Mouse (Mus musculus): ENCODE results near the gene Fam92a. TPM values are rescaled to one million over a fixed set of nuclear protein-coding genes. Genes with fewer than 3 reads are reported as not detected.
A peak's percentile ranks its signal among the peaks of the same experiment; 100 is the strongest.
"Not testable (repeated sequence)": the region's sequence is repeated elsewhere in the genome, so short reads cannot be mapped to it uniquely, and the experiment has no call there.

Gene Fam92a
- polyA plus RNA-seq (2014; fragmentation: Nextera tagmentation; extraction: Ambion mirVana): 51.6 and 52.8 TPM in 2 replicates

- Histone ChIP-seq H3K36me3 (ENCODE audit: control insufficient read depth, insufficient read depth, low read length) (0 out of 2 replicates have a peak, but pooled peaks cover 3% of the 10 kb centered on the region), H3K27ac (ENCODE audit: low read depth, low read length) (peak within 1 kb of the TSS; percentile 40), H3K27me3 (replicated peaks; ENCODE audit: control insufficient read depth, insufficient read depth, low read length) (no peaks in the 10 kb centered on the region), H3K4me3 (ENCODE audit: low read depth, low read length) (peak within 1 kb of the TSS; percentile 69), H3K4me1 (replicated peaks; ENCODE audit: control insufficient read depth, insufficient read depth, low read length) (peaks cover 2% of the 10 kb centered on the region), H3K9ac (ENCODE audit: low read depth, low read length) (peak within 1 kb of the TSS; percentile 86), H3K4me2 (peak within 1 kb of the TSS; percentile 85), H3K9me3 (ENCODE audit: control insufficient read depth, low read length) (no peaks in the 10 kb centered on the region)
- WGBS: under 1% methylated on average over 74 of the region's 74 CpGs
- peak; percentile 89 for ATAC-seq (replicated peaks; ENCODE audit: low FRiP score)
- DNase-seq (ENCODE audit: low spot score): peak; percentile 77
Observed at GRCm38 (mm10) chr4:12171318-12172091, at the start of gene Fam92a. Gene Fam92a, minus strand, starts transcription at chr4:12172015.

- Histone ChIP-seq H3K4me3 (ENCODE audit: low read depth, low read length) (no peak overlapping the region), H3K4me1 (replicated peaks; ENCODE audit: control insufficient read depth, insufficient read depth, low read length) (no peaks in the 10 kb centered on the region), H3K27ac (ENCODE audit: low read depth, low read length) (no peak overlapping the region), H3K36me3 (ENCODE audit: control insufficient read depth, insufficient read depth, low read length) (no peaks in the 10 kb centered on the region), H3K4me2 (no peak overlapping the region), H3K9ac (ENCODE audit: low read depth, low read length) (no peak overlapping the region), H3K27me3 (replicated peaks; ENCODE audit: control insufficient read depth, insufficient read depth, low read length) (no peaks in the 10 kb centered on the region), H3K9me3 (ENCODE audit: control insufficient read depth, low read length) (no peaks in the 10 kb centered on the region)
- DNase-seq (ENCODE audit: low spot score) (no peak), ATAC-seq (replicated peaks; ENCODE audit: low FRiP score) (no peak)
- WGBS: 83% methylated on average over 10 of the region's 10 CpGs
Observed at GRCm38 (mm10) chr4:12178992-12179391, 7.2 kb upstream of the Fam92a start.

GRCm38 (mm10) chr4:12170986-12171317, 863 bp downstream of the Fam92a start:
- no peak for DNase-seq (ENCODE audit: low spot score)
- Histone ChIP-seq H3K9me3 (ENCODE audit: control insufficient read depth, low read length) (no peaks in the 10 kb centered on the region), H3K27me3 (replicated peaks; ENCODE audit: control insufficient read depth, insufficient read depth, low read length) (no peaks in the 10 kb centered on the region), H3K36me3 (ENCODE audit: control insufficient read depth, insufficient read depth, low read length) (0 out of 2 replicates have a peak, but pooled peaks cover 3% of the 10 kb centered on the region), H3K27ac (ENCODE audit: low read depth, low read length) (peak overlapping the region; percentile 40; the same call in 1 of the 2 replicates), H3K4me2 (peak overlapping the region; percentile 85), H3K4me1 (replicated peaks; ENCODE audit: control insufficient read depth, insufficient read depth, low read length) (peaks cover 2% of the 10 kb centered on the region), H3K4me3 (ENCODE audit: low read depth, low read length) (peak overlapping the region; percentile 69), H3K9ac (ENCODE audit: low read depth, low read length) (peak overlapping the region; percentile 86)
- WGBS: 30% methylated on average over 9 of the region's 9 CpGs
- ATAC-seq (replicated peaks; ENCODE audit: low FRiP score): no peak

DNA sequence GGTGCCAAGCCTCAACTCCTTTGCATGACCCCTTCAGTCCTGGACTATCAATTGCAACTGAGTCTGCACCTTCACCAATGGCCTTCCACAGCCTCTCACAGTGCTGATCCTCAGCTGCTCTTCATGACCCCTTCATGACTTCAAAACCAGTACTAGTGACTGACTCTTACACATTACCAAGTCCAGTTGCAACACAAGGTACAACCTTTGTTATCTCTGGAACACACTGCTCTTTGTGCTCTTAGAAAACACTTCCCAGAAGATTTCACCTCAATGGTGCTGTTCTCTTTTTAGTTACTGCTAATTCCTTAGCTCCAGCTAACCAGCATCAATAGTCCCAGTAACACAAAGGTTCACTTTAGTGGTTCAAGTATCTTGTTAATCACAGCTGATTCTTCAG, 24.2 kb downstream of the Fam92a start:
- Histone ChIP-seq H3K4me1 (replicated peaks; ENCODE audit: control insufficient read depth, insufficient read depth, low read length) (no peaks in the 10 kb centered on the region), H3K27me3 (replicated peaks; ENCODE audit: control insufficient read depth, insufficient read depth, low read length) (no peaks in the 10 kb centered on the region), H3K4me3 (ENCODE audit: low read depth, low read length) (no peak overlapping the region), H3K4me2 (no peak overlapping the region), H3K36me3 (ENCODE audit: control insufficient read depth, insufficient read depth, low read length) (peaks cover 8% of the 10 kb centered on the region; the same call in 1 of the 2 replicates), H3K9ac (ENCODE audit: low read depth, low read length) (no peak overlapping the region), H3K27ac (ENCODE audit: low read depth, low read length) (no peak overlapping the region), H3K9me3 (ENCODE audit: control insufficient read depth, low read length) (no peaks in the 10 kb centered on the region)
- DNase-seq (ENCODE audit: low spot score) (no peak), ATAC-seq (replicated peaks; ENCODE audit: low FRiP score) (no peak)

- DNase-seq (ENCODE audit: low spot score); H3K4me2 ChIP-seq; H3K27ac ChIP-seq (ENCODE audit: low read depth, low read length); H3K4me3 ChIP-seq (ENCODE audit: low read depth, low read length); H3K9ac ChIP-seq (ENCODE audit: low read depth, low read length); H3K27me3 ChIP-seq (replicated peaks; ENCODE audit: control insufficient read depth, insufficient read depth, low read length); H3K9me3 ChIP-seq (ENCODE audit: control insufficient read depth, low read length); H3K36me3 ChIP-seq (ENCODE audit: control insufficient read depth, insufficient read depth, low read length); ATAC-seq (replicated peaks; ENCODE audit: low FRiP score); H3K4me1 ChIP-seq (replicated peaks; ENCODE audit: control insufficient read depth, insufficient read depth, low read length): not testable (repeated sequence)
- WGBS: 88% methylated on average over 6 of the region's 7 CpGs
Observed at GRCm38 (mm10) chr4:12141516-12141915, 30.3 kb downstream of the Fam92a start.

GRCm38 (mm10) chr4:12140592-12141062, 31.2 kb downstream of the Fam92a start:
- H3K4me2 ChIP-seq: peak overlapping the region; percentile 45
- not testable (repeated sequence) for H3K27me3 ChIP-seq (replicated peaks; ENCODE audit: control insufficient read depth, insufficient read depth, low read length); H3K36me3 ChIP-seq (ENCODE audit: control insufficient read depth, insufficient read depth, low read length); H3K4me1 ChIP-seq (replicated peaks; ENCODE audit: control insufficient read depth, insufficient read depth, low read length); H3K9me3 ChIP-seq (ENCODE audit: control insufficient read depth, low read length); H3K9ac ChIP-seq (ENCODE audit: low read depth, low read length); H3K27ac ChIP-seq (ENCODE audit: low read depth, low read length)
- WGBS: 13% methylated on average over 24 of the region's 40 CpGs
- peak; percentile 86 for ATAC-seq (replicated peaks; ENCODE audit: low FRiP score)
- peak; percentile 39 for DNase-seq (ENCODE audit: low spot score)
- peak overlapping the region; percentile 43 for H3K4me3 ChIP-seq (ENCODE audit: low read depth, low read length)

DNA sequence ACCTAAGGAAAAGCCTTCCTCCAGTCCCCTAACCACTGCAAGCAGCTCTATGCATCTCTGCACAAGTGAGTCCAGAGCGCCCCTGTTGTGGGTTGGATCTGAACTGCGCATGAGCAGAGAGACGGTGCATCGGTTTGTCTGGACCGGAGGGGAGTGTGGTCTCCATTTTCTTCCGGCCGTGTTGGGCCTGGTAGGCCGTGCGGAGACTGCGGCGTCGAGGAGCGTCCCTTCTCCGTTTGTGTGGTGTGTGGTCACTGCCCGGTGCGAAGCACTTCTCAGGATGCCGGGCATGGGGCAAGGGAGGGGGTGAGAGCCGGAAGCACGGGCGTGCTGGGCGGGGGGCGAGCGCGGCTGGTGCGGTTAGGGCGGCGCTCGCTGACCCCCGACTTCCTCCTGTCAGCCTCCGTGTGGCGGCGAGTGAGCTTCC, 31.7 kb downstream of the Fam92a start, which contains the start of gene Rbm12b1:
TSS of gene Rbm12b1 (plus strand) at position 124 of the 427 bp plus-strand sequence.
- not testable (repeated sequence) for H3K27me3 ChIP-seq (replicated peaks; ENCODE audit: control insufficient read depth, insufficient read depth, low read length); H3K4me1 ChIP-seq (replicated peaks; ENCODE audit: control insufficient read depth, insufficient read depth, low read length); H3K27ac ChIP-seq (ENCODE audit: low read depth, low read length); H3K9me3 ChIP-seq (ENCODE audit: control insufficient read depth, low read length); H3K36me3 ChIP-seq (ENCODE audit: control insufficient read depth, insufficient read depth, low read length)
- WGBS: 4% methylated on average over 18 of the region's 32 CpGs
- H3K4me2 ChIP-seq: peak within 1 kb of the TSS; percentile 63
- peak; percentile 97 for ATAC-seq (replicated peaks; ENCODE audit: low FRiP score)
- peak; percentile 62 for DNase-seq (ENCODE audit: low spot score)
- peak within 1 kb of the TSS; percentile 31; the same call in 1 of the 2 replicates for H3K9ac ChIP-seq (ENCODE audit: low read depth, low read length)
- H3K4me3 ChIP-seq (ENCODE audit: low read depth, low read length): peak within 1 kb of the TSS; percentile 43

All from liver, embryonic 11.5 days (tissue).